Mouse (Mus musculus) olfactory bulb, adult 2 months (tissue): ENCODE results near the gene Gli3.

Experiments used
- CTCF ChIP-seq: fragments of 200-500 bp; IDR thresholded peaks from 2 replicates; pipeline ENCODE4 v1.5.1; 2012; ENCODE audit warnings: low read depth, mild to moderate bottlenecking, low read length, moderate library complexity; ENCODE audit not compliant: insufficient read depth
- POLR2A ChIP-seq: fragments of 200-500 bp; IDR thresholded peaks from 2 replicates; pipeline ENCODE4 v1.6.1; 2012; ENCODE audit warnings: mild to moderate bottlenecking, low read depth, low read length, moderate library complexity; ENCODE audit not compliant: insufficient read depth

- TF ChIP-seq CTCF = no peak
- no peak for TF ChIP-seq POLR2A
Observed at GRCm38 (mm10) chr13:15585941-15586340, 122.9 kb downstream of the Gli3 start.
